Mouse (Mus musculus) lung, adult 2 months (tissue): ENCODE results near the gene Thsd7b.

Source experiments
- CTCF ChIP-seq: fragments of 200-500 bp; IDR thresholded peaks from 2 replicates; pipeline ENCODE4 v1.5.1; 2011; ENCODE audit warnings: mild to moderate bottlenecking, low read length, control low read depth; ENCODE audit not compliant: insufficient read depth
- POLR2A ChIP-seq: fragments of 200-500 bp; IDR thresholded peaks from 2 replicates; pipeline ENCODE4 v1.6.1; 2011; ENCODE audit warnings: low read depth, mild to moderate bottlenecking, control low read depth, low read length, borderline replicate concordance; ENCODE audit errors: extremely low read depth

- no peak for TF ChIP-seq POLR2A
- TF ChIP-seq CTCF = no peak
These were observed 988.9 kb downstream of the Thsd7b start for GRCm38 (mm10) chr1:130262046-130262445.
